Mouse (Mus musculus): ENCODE measurements around the gene Exosc3.
"Not testable (repeated sequence)": the region's sequence is repeated elsewhere in the genome, so short reads cannot be mapped to it uniquely, and the experiment has no call there.

DNA sequence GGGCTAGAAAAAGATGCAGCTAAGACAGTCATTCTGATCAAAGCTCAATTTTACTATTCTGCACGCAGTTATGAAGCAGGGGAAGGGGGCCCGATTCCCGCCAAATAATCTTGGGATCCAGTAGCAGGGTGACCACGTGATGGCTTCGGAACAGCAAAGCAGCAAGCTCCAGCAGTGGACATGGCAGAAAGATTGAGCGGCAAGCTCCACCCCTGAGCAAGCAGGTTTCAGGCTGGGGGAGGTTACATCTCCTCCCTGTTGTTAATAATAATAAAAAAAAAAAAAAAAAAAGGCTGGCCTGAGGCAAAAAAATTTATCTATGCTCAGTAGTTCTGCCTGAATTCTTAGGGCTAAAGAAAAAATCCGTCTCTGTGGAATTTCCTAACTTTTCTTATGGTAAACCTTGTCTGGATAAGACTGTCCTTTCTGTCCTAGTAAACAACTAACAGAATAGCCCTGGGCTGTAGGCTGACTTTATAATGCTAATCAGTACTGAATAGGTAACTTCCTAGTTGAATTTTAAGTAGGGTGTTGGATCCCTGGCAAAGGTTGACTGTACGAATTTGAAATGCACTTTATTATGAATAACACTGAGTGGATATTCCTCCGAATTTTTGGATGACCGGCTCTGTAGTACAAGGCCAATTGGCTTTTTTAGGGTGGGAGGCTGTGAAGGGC, 38.5 kb upstream of the Exosc3 start:
- TF ChIP-seq GATA1, TAL1 (IDR thresholded peaks at IDR 0.05; ENCODE audit: low read length): not testable (repeated sequence)

Data from erythroblast, embryonic 14.5 days (primary cell).